Mouse (Mus musculus) erythroblast, embryonic 14.5 days (primary cell): ENCODE results near the gene Kdm1b. TPM values are rescaled to one million over a fixed set of nuclear protein-coding genes. Genes with fewer than 3 reads are reported as not detected.

ENCODE experiments used
- H3K27me3 ChIP-seq: 2 replicates; pipeline ENCODE4 v1.6.1; 2012; ENCODE audit warnings: inconsistent platforms; ENCODE audit not compliant: control insufficient read depth
- H3K36me3 ChIP-seq: 2 replicates; pipeline ENCODE4 v1.6.1; 2012; ENCODE audit warnings: mild to moderate bottlenecking, inconsistent platforms; ENCODE audit not compliant: control insufficient read depth
- H3K4me1 ChIP-seq: 2 replicates; pipeline ENCODE4 v1.6.1; 2012; ENCODE audit warnings: inconsistent platforms; ENCODE audit not compliant: control insufficient read depth
- H3K4me3 ChIP-seq: replicated peaks from 2 replicates; pipeline ENCODE3; 2012; ENCODE audit warnings: moderate library complexity, mild to moderate bottlenecking, inconsistent platforms
- H3K9me3 ChIP-seq: 2 replicates; pipeline ENCODE4 v1.6.1; 2012; ENCODE audit warnings: low read length, inconsistent platforms, mixed read lengths; ENCODE audit not compliant: control insufficient read depth
- GATA1 ChIP-seq: IDR thresholded peaks from 2 replicates; pipeline ENCODE4 v1.6.1; 2012; ENCODE audit warnings: low read length, inconsistent platforms, mixed read lengths
- TAL1 ChIP-seq: IDR thresholded peaks from 3 replicates; pipeline ENCODE4 v1.6.1; 2012; ENCODE audit warnings: low read length, inconsistent platforms, mixed read lengths
- polyA plus RNA-seq: library from polyadenylated mRNA; stranded (reverse); fragments of >175 nt; gene quantifications from 2 replicates; pipeline ENCODE4 v1.2.3, GENCODE M21; 2012

Kdm1b gene
- polyA plus RNA-seq, 1 experiment: 0.04 TPM

- H3K36me3 ChIP-seq: peaks cover 48% of the 10 kb centered on the region
- peaks cover 3% of the 10 kb centered on the region for H3K27me3 ChIP-seq
- no peak overlapping the region for H3K4me3 ChIP-seq
- H3K4me1 ChIP-seq: peaks cover 2% of the 10 kb centered on the region
- TF ChIP-seq GATA1 (no peak), TAL1 (no peak)
- peaks cover 15% of the 10 kb centered on the region for H3K9me3 ChIP-seq
These were observed 91.5 kb downstream of the Kdm1b start for GRCm38 (mm10) chr13:47134836-47135235.

Other genes starting within 250 kb of the Kdm1b start
- 0.01 TPM in 2 replicates for gene Kif13a, start 113.6 kb upstream of the Kdm1b start, polyA plus RNA-seq
- not detected in 2 replicates for gene Nhlrc1, start 28.6 kb upstream of the Kdm1b start, polyA plus RNA-seq
- 0.01 TPM in 1 of 2 replicates, not detected in the other for gene Tpmt, start 1.2 kb downstream of the Kdm1b start, polyA plus RNA-seq
- gene Dek, start 62.7 kb downstream of the Kdm1b start, polyA plus RNA-seq: 325 and 343 TPM in 2 replicates
- 0.05 TPM in 1 of 2 replicates, not detected in the other for gene Rnf144b, start 79.2 kb downstream of the Kdm1b start, polyA plus RNA-seq